Mouse (Mus musculus) hindbrain, embryonic 11.5 days (tissue): ENCODE measurements at regions not wholly inside any gene's neighbourhood (a gene's known extent, or its start where the extent isn't known, plus 50 kb on each side); places are given as distances from the start of the nearest gene placed in this dataset.

Source experiments
- ATAC-seq: fragments of 200-750 bp; cut with Nextera tagmentation; 2 replicates; pipeline ENCODE4 v1.8.0; 2017; ENCODE audit warnings: mild to moderate bottlenecking, moderate TSS enrichment, moderate library complexity; ENCODE audit not compliant: low FRiP score
- DNase-seq: peaks from one replicate; pipeline ENCODE4 v3.0.0-alpha.2; 2015; ENCODE audit warnings: low spot score
- H3K27ac ChIP-seq: fragments of 300-500 bp; sonication (generic); 2 replicates; pipeline ENCODE4 v1.5.1; 2014; ENCODE audit warnings: mild to moderate bottlenecking, low read depth, low read length
- H3K27me3 ChIP-seq: fragments of 300-500 bp; sonication (generic); 2 replicates; pipeline ENCODE4 v1.6.1; 2014; ENCODE audit warnings: mild to moderate bottlenecking, low read length, moderate library complexity, mixed read lengths; ENCODE audit not compliant: control insufficient read depth, insufficient read depth
- H3K36me3 ChIP-seq: fragments of 300-500 bp; sonication (generic); 2 replicates; pipeline ENCODE4 v1.6.1; 2014; ENCODE audit warnings: mild to moderate bottlenecking, low read length, moderate library complexity, mixed read lengths; ENCODE audit not compliant: control insufficient read depth, insufficient read depth
- H3K4me1 ChIP-seq: fragments of 300-500 bp; sonication (generic); replicated peaks from 2 replicates; pipeline ENCODE4 v1.6.1; 2014; ENCODE audit warnings: low read length, mixed read lengths; ENCODE audit not compliant: control insufficient read depth, insufficient read depth
- H3K4me2 ChIP-seq: fragments of 300-500 bp; sonication (generic); replicated peaks from 2 replicates; pipeline ENCODE4 v1.6.1; 2014; ENCODE audit warnings: mild to moderate bottlenecking, low read depth, low read length
- H3K4me3 ChIP-seq: fragments of 300-500 bp; sonication (generic); 2 replicates; pipeline ENCODE4 v1.5.1; 2014; ENCODE audit warnings: low read depth, low read length
- H3K9ac ChIP-seq: fragments of 300-500 bp; sonication (generic); 2 replicates; pipeline ENCODE4 v1.6.1; 2014; ENCODE audit warnings: low read depth, low read length
- H3K9me3 ChIP-seq: fragments of 300-500 bp; sonication (generic); 2 replicates; pipeline ENCODE4 v1.6.1; 2016; ENCODE audit warnings: low read length; ENCODE audit not compliant: control insufficient read depth
- WGBS: fragments of 180-500 bp; shearing (Covaris S2); extraction: QIAGEN DNeasy Blood & Tissue Kit; methylation state at CpG from one replicate; pipeline ENCODE4 v1.1.7; 2014; 5-methylcytosine and 5-hydroxymethylcytosine counted together

GRCm38 (mm10) chr7:70575614-70576013 lies 209.1 kb upstream of the Nr2f2 start:
- no peaks in the 10 kb centered on the region for H3K9me3 ChIP-seq
- no peak overlapping the region for H3K9ac ChIP-seq
- H3K27ac ChIP-seq: no peak overlapping the region
- no peaks in the 10 kb centered on the region for H3K4me1 ChIP-seq
- no peaks in the 10 kb centered on the region for H3K27me3 ChIP-seq
- H3K36me3 ChIP-seq: no peaks in the 10 kb centered on the region
- 55% methylated on average over 2 of the region's 2 CpGs for WGBS
- no peak for ATAC-seq
- no peak for DNase-seq
- H3K4me2 ChIP-seq: no peak overlapping the region
- H3K4me3 ChIP-seq: no peak overlapping the region

GRCm38 (mm10) chr7:70574194-70574593 lies 207.7 kb upstream of the Nr2f2 start:
- Histone ChIP-seq H3K9me3 (no peaks in the 10 kb centered on the region), H3K4me3 (no peak overlapping the region), H3K9ac (no peak overlapping the region), H3K36me3 (no peaks in the 10 kb centered on the region), H3K4me1 (no peaks in the 10 kb centered on the region), H3K27ac (no peak overlapping the region), H3K27me3 (no peaks in the 10 kb centered on the region), H3K4me2 (no peak overlapping the region)
- ATAC-seq: no peak
- WGBS: 88% methylated on average over 6 of the region's 6 CpGs
- no peak for DNase-seq

- Histone ChIP-seq H3K4me2 (no peak overlapping the region), H3K36me3 (no peaks in the 10 kb centered on the region), H3K4me3 (no peak overlapping the region), H3K27me3 (no peaks in the 10 kb centered on the region), H3K4me1 (no peaks in the 10 kb centered on the region), H3K9me3 (no peaks in the 10 kb centered on the region), H3K9ac (no peak overlapping the region), H3K27ac (no peak overlapping the region)
- no peak for ATAC-seq
- no peak for DNase-seq
- 73% methylated on average over 1 of the region's 1 CpGs for WGBS
These were observed 198.5 kb upstream of the Nr2f2 start for GRCm38 (mm10) chr7:70565034-70565433.

- Histone ChIP-seq H3K9me3 (no peaks in the 10 kb centered on the region), H3K4me1 (no peaks in the 10 kb centered on the region), H3K9ac (no peak overlapping the region), H3K4me2 (no peak overlapping the region), H3K27ac (no peak overlapping the region), H3K36me3 (no peaks in the 10 kb centered on the region), H3K4me3 (no peak overlapping the region), H3K27me3 (no peaks in the 10 kb centered on the region)
- ATAC-seq: no peak
- no peak for DNase-seq
- WGBS: 65% methylated on average over 5 of the region's 5 CpGs
These were observed 182.5 kb upstream of the Nr2f2 start for GRCm38 (mm10) chr7:70548936-70549450.

- no peaks in the 10 kb centered on the region for H3K4me1 ChIP-seq
- no peak for DNase-seq
- H3K4me2 ChIP-seq: no peak overlapping the region
- no peaks in the 10 kb centered on the region for H3K27me3 ChIP-seq
- WGBS: 85% methylated on average over 10 of the region's 10 CpGs
- no peak overlapping the region for H3K4me3 ChIP-seq
- H3K27ac ChIP-seq: no peak overlapping the region
- no peaks in the 10 kb centered on the region for H3K9me3 ChIP-seq
- no peak overlapping the region for H3K9ac ChIP-seq
- H3K36me3 ChIP-seq: no peaks in the 10 kb centered on the region
- ATAC-seq: no peak
These were observed 175.5 kb upstream of the Nr2f2 start for GRCm38 (mm10) chr7:70541881-70542665.

- no peak for DNase-seq
- ATAC-seq: no peak
- WGBS: 69% methylated on average over 9 of the region's 9 CpGs
These were observed 172.6 kb upstream of the Nr2f2 start for GRCm38 (mm10) chr7:70539121-70539642.

GRCm38 (mm10) chr7:70536046-70536445 lies 169.5 kb upstream of the Nr2f2 start:
- DNase-seq: no peak
- 80% methylated on average over 6 of the region's 6 CpGs for WGBS
- no peak overlapping the region for H3K4me3 ChIP-seq
- H3K4me1 ChIP-seq: no peaks in the 10 kb centered on the region
- H3K9ac ChIP-seq: no peak overlapping the region
- no peaks in the 10 kb centered on the region for H3K36me3 ChIP-seq
- ATAC-seq: no peak
- H3K27me3 ChIP-seq: no peaks in the 10 kb centered on the region
- no peak overlapping the region for H3K27ac ChIP-seq
- H3K9me3 ChIP-seq: 0 out of 2 replicates have a peak, but pooled peaks cover under 1% of the 10 kb centered on the region
- no peak overlapping the region for H3K4me2 ChIP-seq

More at GRCm38 (mm10) chr7:70539121-70539642, 172.6 kb upstream of the Nr2f2 start:
- no peaks in the 10 kb centered on the region for H3K36me3 ChIP-seq
- no peaks in the 10 kb centered on the region for H3K27me3 ChIP-seq
- H3K27ac ChIP-seq: no peak overlapping the region
- no peak overlapping the region for H3K4me2 ChIP-seq
- no peaks in the 10 kb centered on the region for H3K9me3 ChIP-seq
- H3K4me1 ChIP-seq: no peaks in the 10 kb centered on the region
- H3K4me3 ChIP-seq: no peak overlapping the region
- H3K9ac ChIP-seq: no peak overlapping the region

GRCm38 (mm10) chr7:70533552-70533951 lies 167.0 kb upstream of the Nr2f2 start:
- DNase-seq: no peak
- H3K9ac ChIP-seq: no peak overlapping the region
- H3K4me3 ChIP-seq: no peak overlapping the region
- no peaks in the 10 kb centered on the region for H3K27me3 ChIP-seq
- H3K4me2 ChIP-seq: no peak overlapping the region
- WGBS: 68% methylated on average over 1 of the region's 1 CpGs
- 0 out of 2 replicates have a peak, but pooled peaks cover 2% of the 10 kb centered on the region for H3K9me3 ChIP-seq
- H3K27ac ChIP-seq: no peak overlapping the region
- peak; percentile 45 for ATAC-seq
- no peaks in the 10 kb centered on the region for H3K4me1 ChIP-seq
- H3K36me3 ChIP-seq: no peaks in the 10 kb centered on the region

GRCm38 (mm10) chr7:70527921-70528320 lies 161.4 kb upstream of the Nr2f2 start:
- no peaks in the 10 kb centered on the region for H3K27me3 ChIP-seq
- 0 out of 2 replicates have a peak, but pooled peaks cover 2% of the 10 kb centered on the region for H3K9me3 ChIP-seq
- H3K36me3 ChIP-seq: no peaks in the 10 kb centered on the region
- H3K4me3 ChIP-seq: no peak overlapping the region
- no peak overlapping the region for H3K9ac ChIP-seq
- H3K4me1 ChIP-seq: no peaks in the 10 kb centered on the region
- WGBS: 80% methylated on average over 4 of the region's 4 CpGs
- DNase-seq: no peak
- no peak overlapping the region for H3K27ac ChIP-seq
- no peak for ATAC-seq
- no peak overlapping the region for H3K4me2 ChIP-seq
